Mouse (Mus musculus) heart, postnatal 10 days (tissue): Measurements from ENCODE around the gene Synpo2l. TPM values are rescaled to one million over a fixed set of nuclear protein-coding genes. Genes with fewer than 3 reads are reported as not detected.
"Not testable (repeated sequence)": the region's sequence is repeated elsewhere in the genome, so short reads cannot be mapped to it uniquely, and the experiment has no call there.

Source experiments
- DNase-seq, 2 experiments: peaks; one replicate each; pipeline ENCODE4 v3.0.0; 2021
- intact Hi-C: fragments of 180-260 bp; cut with DNase I; formaldehyde crosslinking; loops from one replicate; pipeline ENCODE4 v1.15.1; 2025
- total RNA-seq, 2 experiments: library from RNA; stranded (reverse); gene quantifications; 2 replicates each; pipeline ENCODE4 v1.2.3; 2021

Gene Synpo2l
- total RNA-seq, 2 experiments from 2014 or later = 164 to 213 TPM

GRCm38 (mm10) chr14:20651000-20651399 lies 17.2 kb downstream of the Synpo2l start:
- peak; percentile 49 to 56 for DNase-seq

GRCm38 (mm10) chr14:20646381-20646780 lies 21.8 kb downstream of the Synpo2l start:
- no peak for DNase-seq
- intact Hi-C loops = no loop called here

More at GRCm38 (mm10) chr14:20651000-20651399, 17.2 kb downstream of the Synpo2l start:
- intact Hi-C loops = no loop called here

- intact Hi-C loops = no loop called here
- peak in 1 of 2 experiments; percentile 16 for DNase-seq
These were observed 22.6 kb downstream of the Synpo2l start for GRCm38 (mm10) chr14:20645547-20645946.

- intact Hi-C loops = loop anchor here (5.0 kb wide), 1 partner anchor 64 kb away; no protein-coding TSS in a partner anchor
- no peak for DNase-seq
These were observed 26.7 kb downstream of the Synpo2l start for GRCm38 (mm10) chr14:20641438-20641875.

GRCm38 (mm10) chr14:20640644-20641437 lies 27.3 kb downstream of the Synpo2l start, which contains the start of gene Usp54:
TSS of gene Usp54 (minus strand) at chr14:20641063.
- peak; percentile 98 for DNase-seq
- intact Hi-C loops = loop anchor here (5.0 kb wide), 1 partner anchor 64 kb away; no protein-coding TSS in a partner anchor

- DNase-seq = no peak
- intact Hi-C loops = loop anchor here (5.0 kb wide), 1 partner anchor 63 kb away; no protein-coding TSS in a partner anchor
These were observed 28.1 kb downstream of the Synpo2l start for GRCm38 (mm10) chr14:20639918-20640619.

- intact Hi-C loops = no loop called here
- no peak for DNase-seq
These were observed 29.5 kb downstream of the Synpo2l start for GRCm38 (mm10) chr14:20638702-20639101.

GRCm38 (mm10) chr14:20637818-20638574 lies 30.2 kb downstream of the Synpo2l start:
- intact Hi-C loops = no loop called here
- DNase-seq = no peak

- DNase-seq, intact Hi-C loops: not testable (repeated sequence)
These were observed 31.2 kb downstream of the Synpo2l start for GRCm38 (mm10) chr14:20636968-20637367.

- DNase-seq = no peak
- intact Hi-C loops = no loop called here
These were observed 32.6 kb downstream of the Synpo2l start for GRCm38 (mm10) chr14:20635546-20635945.

- intact Hi-C loops = no loop called here
- no peak for DNase-seq
These were observed 36.9 kb downstream of the Synpo2l start for GRCm38 (mm10) chr14:20631253-20631652.

- intact Hi-C loops = loop anchor here (5.0 kb wide), 1 partner anchor 40 kb away; no protein-coding TSS in a partner anchor
- DNase-seq = no peak
These were observed 41.2 kb downstream of the Synpo2l start for GRCm38 (mm10) chr14:20626971-20627370.

GRCm38 (mm10) chr14:20626447-20626846 lies 41.7 kb downstream of the Synpo2l start:
- no peak for DNase-seq
- intact Hi-C loops = loop anchor here (5.0 kb wide), 1 partner anchor 39 kb away; no protein-coding TSS in a partner anchor

GRCm38 (mm10) chr14:20622907-20623306 lies 45.2 kb downstream of the Synpo2l start:
- no peak for DNase-seq
- intact Hi-C loops = no loop called here

GRCm38 (mm10) chr14:20622412-20622811 lies 45.7 kb downstream of the Synpo2l start:
- intact Hi-C loops = no loop called here
- no peak for DNase-seq

- intact Hi-C loops = no loop called here
- DNase-seq = no peak
These were observed 46.3 kb downstream of the Synpo2l start for GRCm38 (mm10) chr14:20621903-20622302.

- intact Hi-C loops = no loop called here
- DNase-seq = no peak
These were observed 49.0 kb downstream of the Synpo2l start for GRCm38 (mm10) chr14:20619131-20619530.

- no peak for DNase-seq
These were observed 49.9 kb downstream of the Synpo2l start for GRCm38 (mm10) chr14:20618211-20618610.

GRCm38 (mm10) chr14:20616421-20616820 lies 51.7 kb downstream of the Synpo2l start:
- DNase-seq = peak in 1 of 2 experiments; percentile 22

More at GRCm38 (mm10) chr14:20618211-20618610, 49.9 kb downstream of the Synpo2l start:
- intact Hi-C loops = no loop called here

GRCm38 (mm10) chr14:20615075-20615474 lies 53.1 kb downstream of the Synpo2l start:
- intact Hi-C loops = no loop called here
- no peak for DNase-seq

More at GRCm38 (mm10) chr14:20616421-20616820, 51.7 kb downstream of the Synpo2l start:
- intact Hi-C loops = no loop called here
